Mouse (Mus musculus): ENCODE measurements around the gene Mymx. TPM values are rescaled to one million over a fixed set of nuclear protein-coding genes. Genes with fewer than 3 reads are reported as not detected.

Mymx gene
- polyA plus RNA-seq, 1 experiment from 2014 or later = not detected

DNA sequence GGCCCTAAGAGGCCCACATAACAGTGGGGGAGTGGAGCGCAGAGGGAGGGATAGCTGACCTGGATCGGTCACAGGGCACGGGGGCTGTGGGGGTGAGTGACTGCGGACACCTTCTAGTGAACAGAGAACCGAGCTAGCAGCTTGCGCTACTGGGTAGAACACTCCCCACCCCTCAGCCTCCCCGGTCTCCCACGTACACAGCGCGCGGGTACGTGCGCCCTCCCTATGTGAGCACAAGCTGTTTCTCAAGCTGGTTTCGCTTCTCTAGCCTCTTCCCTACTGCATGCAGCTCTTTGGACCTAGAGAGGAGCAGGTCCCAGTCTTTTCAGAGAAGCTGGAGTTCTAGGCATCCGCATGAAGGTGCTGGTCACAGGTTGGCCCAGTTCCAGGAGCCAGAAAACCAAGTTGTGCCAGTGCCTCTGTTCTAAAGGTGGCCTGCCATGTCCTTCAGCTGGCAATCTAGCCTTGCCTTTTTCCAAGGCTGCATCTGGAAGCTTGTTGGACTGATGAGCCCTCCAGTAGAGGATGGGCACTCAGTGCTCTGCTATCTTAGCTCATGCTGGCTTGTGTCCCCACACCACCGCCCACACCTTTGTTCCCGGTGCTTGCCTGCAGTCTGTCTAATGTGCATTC lies 27.7 kb downstream of the Mymx start:
- no peak for DNase-seq (ENCODE audit: low spot score)
- 5% methylated on average over 17 of the region's 17 CpGs for WGBS
- Histone ChIP-seq H3K9ac (ENCODE audit: low read length) (peak overlapping the region; percentile 100), H3K9me3 (ENCODE audit: control insufficient read depth, low read length) (no peaks in the 10 kb centered on the region), H3K4me1 (replicated peaks; ENCODE audit: control insufficient read depth, insufficient read depth, low read length) (peaks cover 20% of the 10 kb centered on the region), H3K36me3 (ENCODE audit: control insufficient read depth, insufficient read depth, low read length) (peaks cover 29% of the 10 kb centered on the region), H3K27ac (ENCODE audit: low read depth) (peak overlapping the region; percentile 98), H3K4me2 (ENCODE audit: low read length) (peak overlapping the region; percentile 90), H3K27me3 (replicated peaks; ENCODE audit: control insufficient read depth, insufficient read depth, low read length) (no peaks in the 10 kb centered on the region), H3K4me3 (ENCODE audit: low read depth, low read length) (peak overlapping the region; percentile 98)
- peak; percentile 29 for ATAC-seq (replicated peaks; ENCODE audit: low FRiP score, low TSS enrichment, low read depth)

- Histone ChIP-seq H3K27me3 (replicated peaks; ENCODE audit: control insufficient read depth, insufficient read depth, low read length) (no peaks in the 10 kb centered on the region), H3K36me3 (ENCODE audit: control insufficient read depth, insufficient read depth, low read length) (peaks cover 33% of the 10 kb centered on the region), H3K4me2 (ENCODE audit: low read length) (peak overlapping the region; percentile 90), H3K4me3 (ENCODE audit: low read depth, low read length) (peak overlapping the region; percentile 98), H3K4me1 (replicated peaks; ENCODE audit: control insufficient read depth, insufficient read depth, low read length) (peaks cover 20% of the 10 kb centered on the region), H3K27ac (ENCODE audit: low read depth) (peak overlapping the region; percentile 98), H3K9ac (ENCODE audit: low read length) (peak overlapping the region; percentile 100), H3K9me3 (ENCODE audit: control insufficient read depth, low read length) (no peaks in the 10 kb centered on the region)
- DNase-seq (ENCODE audit: low spot score) (peak; percentile 99), ATAC-seq (replicated peaks; ENCODE audit: low FRiP score, low TSS enrichment, low read depth) (peak; percentile 69)
- 2% methylated on average over 18 of the region's 18 CpGs for WGBS
These were observed 28.1 kb downstream of the Mymx start for GRCm38 (mm10) chr17:45573780-45574123.

DNA sequence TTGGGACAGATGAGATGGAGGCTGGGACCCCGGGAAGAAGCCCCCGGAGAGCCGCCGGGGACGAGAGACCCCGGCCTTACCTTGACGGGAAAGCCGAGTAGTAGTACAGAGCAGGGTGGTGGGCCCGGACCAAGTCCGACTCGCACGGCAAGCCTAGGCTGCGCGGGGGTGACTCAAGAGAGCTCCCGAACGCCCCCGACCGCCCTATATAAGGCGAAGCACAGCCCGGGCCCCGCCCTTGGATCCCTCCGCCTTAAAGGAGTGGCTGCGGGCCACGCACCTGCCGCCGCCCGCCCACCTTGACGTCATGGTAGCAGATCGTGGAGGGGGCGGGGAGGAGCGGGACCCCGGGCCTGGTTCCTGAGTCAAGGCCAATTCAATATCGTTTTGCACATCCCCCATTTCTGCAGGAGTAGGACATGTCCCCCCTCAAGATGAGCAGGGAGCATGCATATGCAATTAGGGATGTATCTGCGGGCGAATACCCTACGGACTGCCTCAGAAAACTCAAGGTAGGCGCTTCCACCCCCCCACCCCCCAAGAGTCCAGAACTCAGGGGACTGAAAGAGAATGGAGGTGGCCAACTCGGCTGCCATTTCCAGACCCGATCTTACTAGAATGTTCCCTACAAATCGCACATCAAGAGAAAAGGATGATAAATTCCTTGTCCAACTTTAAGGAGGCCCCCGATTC lies 28.7 kb downstream of the Mymx start, which contains the start of gene Hsp90ab1:
Gene Hsp90ab1 (minus strand): TSS at position 185 of the 693 bp plus-strand sequence.
- under 1% methylated on average over 41 of the region's 41 CpGs for WGBS
- Histone ChIP-seq H3K4me2 (ENCODE audit: low read length) (peak within 1 kb of the TSS; percentile 90), H3K4me3 (ENCODE audit: low read depth, low read length) (peak within 1 kb of the TSS; percentile 98), H3K9ac (ENCODE audit: low read length) (peak within 1 kb of the TSS; percentile 100), H3K36me3 (ENCODE audit: control insufficient read depth, insufficient read depth, low read length) (peaks cover 39% of the 10 kb centered on the region), H3K9me3 (ENCODE audit: control insufficient read depth, low read length) (no peaks in the 10 kb centered on the region), H3K4me1 (replicated peaks; ENCODE audit: control insufficient read depth, insufficient read depth, low read length) (peaks cover 20% of the 10 kb centered on the region), H3K27me3 (replicated peaks; ENCODE audit: control insufficient read depth, insufficient read depth, low read length) (no peaks in the 10 kb centered on the region), H3K27ac (ENCODE audit: low read depth) (peak within 1 kb of the TSS; percentile 98)
- peak; percentile 89 for ATAC-seq (replicated peaks; ENCODE audit: low FRiP score, low TSS enrichment, low read depth)
- peak; percentile 100 for DNase-seq (ENCODE audit: low spot score)

- peak overlapping the region; percentile 98 for H3K27ac ChIP-seq (ENCODE audit: low read depth)
- H3K4me3 ChIP-seq (ENCODE audit: low read depth, low read length) = peak overlapping the region; percentile 98
- WGBS = under 1% methylated on average over 53 of the region's 57 CpGs
- ATAC-seq (replicated peaks; ENCODE audit: low FRiP score, low TSS enrichment, low read depth) (peak; percentile 57), DNase-seq (ENCODE audit: low spot score) (peak; percentile 89)
- peak overlapping the region; percentile 90 for H3K4me2 ChIP-seq (ENCODE audit: low read length)
- peak overlapping the region; percentile 100 for H3K9ac ChIP-seq (ENCODE audit: low read length)
- H3K9me3 ChIP-seq (ENCODE audit: control insufficient read depth, low read length) = no peaks in the 10 kb centered on the region
- peaks cover 20% of the 10 kb centered on the region for H3K4me1 ChIP-seq (replicated peaks; ENCODE audit: control insufficient read depth, insufficient read depth, low read length)
- no peaks in the 10 kb centered on the region for H3K27me3 ChIP-seq (replicated peaks; ENCODE audit: control insufficient read depth, insufficient read depth, low read length)
- peaks cover 47% of the 10 kb centered on the region for H3K36me3 ChIP-seq (ENCODE audit: control insufficient read depth, insufficient read depth, low read length)
These were observed 29.5 kb downstream of the Mymx start for GRCm38 (mm10) chr17:45572103-45573086.

- Histone ChIP-seq H3K27ac (ENCODE audit: low read depth) (no peak overlapping the region), H3K27me3 (replicated peaks; ENCODE audit: control insufficient read depth, insufficient read depth, low read length) (no peaks in the 10 kb centered on the region), H3K9ac (ENCODE audit: low read length) (no peak overlapping the region), H3K4me2 (ENCODE audit: low read length) (no peak overlapping the region), H3K4me3 (ENCODE audit: low read depth, low read length) (no peak overlapping the region), H3K36me3 (ENCODE audit: control insufficient read depth, insufficient read depth, low read length) (peaks cover 71% of the 10 kb centered on the region), H3K4me1 (replicated peaks; ENCODE audit: control insufficient read depth, insufficient read depth, low read length) (peaks cover 31% of the 10 kb centered on the region), H3K9me3 (ENCODE audit: control insufficient read depth, low read length) (no peaks in the 10 kb centered on the region)
- DNase-seq (ENCODE audit: low spot score) (no peak), ATAC-seq (replicated peaks; ENCODE audit: low FRiP score, low TSS enrichment, low read depth) (no peak)
- WGBS = 86% methylated on average over 4 of the region's 4 CpGs
These were observed 31.9 kb downstream of the Mymx start for GRCm38 (mm10) chr17:45569999-45570398.

DNA sequence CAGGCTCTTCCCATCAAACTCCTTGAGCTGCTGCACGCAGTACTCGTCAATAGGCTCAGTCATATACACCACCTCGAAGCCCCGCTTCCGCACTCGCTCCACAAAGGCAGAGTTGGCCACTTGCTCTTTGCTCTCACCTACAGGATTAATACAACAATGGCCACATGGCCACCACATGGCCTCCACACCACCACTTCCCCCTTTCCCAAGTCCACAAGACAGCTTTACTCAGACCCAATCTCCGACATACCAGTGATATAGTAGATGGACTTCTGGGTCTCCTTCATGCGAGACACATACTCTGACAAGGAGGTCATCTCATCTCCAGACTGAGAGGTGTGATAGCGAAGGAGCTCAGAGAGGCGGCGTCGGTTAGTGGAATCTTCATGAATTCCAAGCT lies 32.9 kb downstream of the Mymx start:
- H3K36me3 ChIP-seq (ENCODE audit: control insufficient read depth, insufficient read depth, low read length) = peaks cover 71% of the 10 kb centered on the region
- H3K4me2 ChIP-seq (ENCODE audit: low read length) = no peak overlapping the region
- WGBS = 88% methylated on average over 12 of the region's 12 CpGs
- peaks cover 32% of the 10 kb centered on the region for H3K4me1 ChIP-seq (replicated peaks; ENCODE audit: control insufficient read depth, insufficient read depth, low read length)
- H3K9me3 ChIP-seq (ENCODE audit: control insufficient read depth, low read length) = no peaks in the 10 kb centered on the region
- H3K27me3 ChIP-seq (replicated peaks; ENCODE audit: control insufficient read depth, insufficient read depth, low read length) = no peaks in the 10 kb centered on the region
- peak overlapping the region; percentile 2; the same call in 1 of the 2 replicates for H3K27ac ChIP-seq (ENCODE audit: low read depth)
- H3K4me3 ChIP-seq (ENCODE audit: low read depth, low read length) = no peak overlapping the region
- no peak for ATAC-seq (replicated peaks; ENCODE audit: low FRiP score, low TSS enrichment, low read depth)
- no peak for DNase-seq (ENCODE audit: low spot score)
- no peak overlapping the region for H3K9ac ChIP-seq (ENCODE audit: low read length)

- DNase-seq (ENCODE audit: low spot score) (peak; percentile 68), ATAC-seq (replicated peaks; ENCODE audit: low FRiP score, low TSS enrichment, low read depth) (peak; percentile 13; the same call in 1 of the 2 replicates)
- no peak overlapping the region for H3K9ac ChIP-seq (ENCODE audit: low read length)
- no peak overlapping the region for H3K4me2 ChIP-seq (ENCODE audit: low read length)
- H3K4me3 ChIP-seq (ENCODE audit: low read depth, low read length) = no peak overlapping the region
- 28% methylated on average over 4 of the region's 4 CpGs for WGBS
- H3K36me3 ChIP-seq (ENCODE audit: control insufficient read depth, insufficient read depth, low read length) = peaks cover 71% of the 10 kb centered on the region
- peaks cover 32% of the 10 kb centered on the region for H3K4me1 ChIP-seq (replicated peaks; ENCODE audit: control insufficient read depth, insufficient read depth, low read length)
- 0 out of 2 replicates have a peak overlapping the region, but pooled peaks have one; percentile 11 for H3K27ac ChIP-seq (ENCODE audit: low read depth)
- H3K9me3 ChIP-seq (ENCODE audit: control insufficient read depth, low read length) = no peaks in the 10 kb centered on the region
- no peaks in the 10 kb centered on the region for H3K27me3 ChIP-seq (replicated peaks; ENCODE audit: control insufficient read depth, insufficient read depth, low read length)
These were observed 34.7 kb downstream of the Mymx start for GRCm38 (mm10) chr17:45567162-45567601.
